7 mouse cellular contexts compared by ENCODE assay signal in genomic region chr2:164786388-164786885, GRCm38 (mm10). TPM values are rescaled to one million over a fixed set of nuclear protein-coding genes. Genes with fewer than 3 reads are reported as not detected.
DNase-seq lines count a peak whose midpoint lies in the region; ATAC-seq and TF ChIP-seq lines count a peak whose summit lies in the region.

No protein-coding gene starts in this region.

- peaks cover 8% of the 10 kb centered on the region for H3K4me1 ChIP-seq in thymus, adult 2 months (replicated peaks; ENCODE audit: control insufficient read depth, insufficient read depth, low read length)
- peaks cover 36% of the 10 kb centered on the region for H3K4me1 ChIP-seq in forebrain, embryonic 10.5 days
- H3K4me1 ChIP-seq in limb, embryonic 14.5 days (ENCODE audit: control insufficient read depth, insufficient read depth, low read length): peaks cover 14% of the 10 kb centered on the region; the same call in 1 of the 2 replicates

- no peak for DNase-seq in thymus, adult 2 months
- no peak for DNase-seq in thymus, postnatal 10 days (ENCODE audit: low spot score in 2 of 2)
- no peak for DNase-seq in forebrain, embryonic 10.5 days (ENCODE audit: extremely low spot score, low spot score)
- no peak for DNase-seq in limb, embryonic 14.5 days (ENCODE audit: low spot score)
- no peak for DNase-seq in adrenal gland, adult 2 months
- DNase-seq in gastrocnemius, postnatal 4 days (ENCODE audit: low spot score in 2 of 2): no peak

- no peak for TF ChIP-seq CTCF in thymus, adult 2 months (IDR thresholded peaks at IDR 0.05; ENCODE audit: borderline replicate concordance, control insufficient read depth, extremely low read depth, insufficient read depth, low read length, poor library complexity)

- H3ac ChIP-seq in myocyte (ENCODE audit: control insufficient read depth, insufficient read length): peak overlapping the region; percentile 70

- WGBS in thymus, adult 2 months: 30% methylated on average over 15 of the region's 15 CpGs
- 7% methylated on average over 15 of the region's 15 CpGs for WGBS in forebrain, embryonic 10.5 days
- 6% methylated on average over 15 of the region's 15 CpGs for WGBS in limb, embryonic 14.5 days

- peak overlapping the region; percentile 75 for H3K4me3 ChIP-seq in thymus, adult 2 months (ENCODE audit: control insufficient read depth, insufficient read depth, low read length)
- H3K4me3 ChIP-seq in forebrain, embryonic 10.5 days: peak overlapping the region; percentile 79
- H3K4me3 ChIP-seq in limb, embryonic 14.5 days (replicated peaks; ENCODE audit: low read length): peak overlapping the region; percentile 78
- peak overlapping the region; percentile 46 for H3K4me3 ChIP-seq in myocyte

- ATAC-seq in limb, embryonic 14.5 days (ENCODE audit: low FRiP score, low read depth): no peak

- no peaks in the 10 kb centered on the region for H3K79me2 ChIP-seq in myocyte (ENCODE audit: control insufficient read depth, insufficient read depth)

- H3K27ac ChIP-seq in thymus, adult 2 months (ENCODE audit: control insufficient read depth, insufficient read depth, low read length): no peak overlapping the region
- H3K27ac ChIP-seq in forebrain, embryonic 10.5 days: peak overlapping the region; percentile 88
- H3K27ac ChIP-seq in limb, embryonic 14.5 days (replicated peaks; ENCODE audit: low read depth, low read length): peak overlapping the region; percentile 84

- no peaks in the 10 kb centered on the region for H3K36me3 ChIP-seq in thymus, adult 2 months (ENCODE audit: control insufficient read depth, insufficient read depth, low read length)
- H3K36me3 ChIP-seq in forebrain, embryonic 10.5 days (replicated peaks): peaks cover 26% of the 10 kb centered on the region
- H3K36me3 ChIP-seq in limb, embryonic 14.5 days (ENCODE audit: control insufficient read depth, insufficient read depth, low read length): peaks cover 22% of the 10 kb centered on the region
- peaks cover 10% of the 10 kb centered on the region for H3K36me3 ChIP-seq in myocyte (ENCODE audit: control insufficient read depth, insufficient read depth)

- H3K27me3 ChIP-seq in thymus, adult 2 months (ENCODE audit: control insufficient read depth, insufficient read depth, low read length): no peaks in the 10 kb centered on the region
- peaks cover 24% of the 10 kb centered on the region for H3K27me3 ChIP-seq in forebrain, embryonic 10.5 days (ENCODE audit: poor library complexity, severe bottlenecking)
- no peaks in the 10 kb centered on the region for H3K27me3 ChIP-seq in limb, embryonic 14.5 days (ENCODE audit: control insufficient read depth, insufficient read depth, low read length)
- no peaks in the 10 kb centered on the region for H3K27me3 ChIP-seq in myocyte (ENCODE audit: control insufficient read depth, insufficient read depth, insufficient read length)

- peak overlapping the region; percentile 77 for H3K9ac ChIP-seq in limb, embryonic 14.5 days (ENCODE audit: low read depth, low read length, severe bottlenecking)

- no peaks in the 10 kb centered on the region for H3K9me3 ChIP-seq in forebrain, embryonic 10.5 days
- H3K9me3 ChIP-seq in limb, embryonic 14.5 days (ENCODE audit: control insufficient read depth, low read length): no peaks in the 10 kb centered on the region

- no peak for TF ChIP-seq POLR2A in thymus, adult 2 months (IDR thresholded peaks at IDR 0.05; ENCODE audit: control insufficient read depth, extremely low read depth, insufficient read depth, low read length, poor library complexity)
- no peak for TF ChIP-seq POLR2A in limb, embryonic 14.5 days (IDR thresholded peaks at IDR 0.05; ENCODE audit: borderline replicate concordance, extremely low read depth, insufficient read depth, insufficient read length)
- TF ChIP-seq POLR2A in myocyte (IDR thresholded peaks at IDR 0.05; ENCODE audit: insufficient read length, low read depth): no peak

- peak overlapping the region; percentile 91 for H3K4me2 ChIP-seq in limb, embryonic 14.5 days (replicated peaks; ENCODE audit: low read depth, low read length, severe bottlenecking)
- peak overlapping the region; percentile 98 for H3K4me2 ChIP-seq in myocyte (ENCODE audit: low read depth)

TF ChIP-seq in myocyte, 11 proteins besides CTCF, POLR2A, EP300 and RAD21:
- TF ChIP-seq CEBPB (IDR thresholded peaks at IDR 0.05; ENCODE audit: insufficient read depth, poor library complexity, severe bottlenecking) (no peak), SRF (IDR thresholded peaks at IDR 0.05; ENCODE audit: control insufficient read depth, insufficient read length, low read depth) (no peak), MYOG (IDR thresholded peaks at IDR 0.05; ENCODE audit: control insufficient read depth in 1 of 3, insufficient read depth in 1 of 3, insufficient read length in 2 of 3, low read depth in 2 of 3) (no peak), TCF3 (IDR thresholded peaks at IDR 0.05; ENCODE audit: insufficient read length, low read depth) (no peak), E2F4 (IDR thresholded peaks at IDR 0.05; ENCODE audit: insufficient read depth) (no peak), REST (IDR thresholded peaks at IDR 0.05; ENCODE audit: insufficient read depth, insufficient read length) (no peak), TCF12 (IDR thresholded peaks at IDR 0.05; ENCODE audit: insufficient read depth, poor library complexity, severe bottlenecking) (no peak), USF1 (IDR thresholded peaks at IDR 0.05; ENCODE audit: low read depth) (no peak), MYOD1 (IDR thresholded peaks at IDR 0.05; ENCODE audit: control insufficient read depth in 1 of 3, insufficient read length in 2 of 3, low read depth in 2 of 3) (no peak), MAX (IDR thresholded peaks at IDR 0.05; ENCODE audit: low read depth) (no peak), POLR2AphosphoS2 (IDR thresholded peaks at IDR 0.05; ENCODE audit: insufficient read length, low read depth) (no peak)
TF ChIP-seq in myocyte: peak in this region for 0.

RNA-seq across cellular contexts. Expression of gene Snx21, which starts 0.8 kb away (rescaled TPM):
- polyA plus RNA-seq in thymus, adult 2 months (2012; rRNA removed): 9.0 and 11.9 TPM in 2 replicates
- polyA plus RNA-seq in forebrain, embryonic 10.5 days (2016; fragmentation: Nextera tagmentation; extraction: Ambion mirVana): 10.4 and 11.0 TPM in 2 replicates
- 26.0 and 35.0 TPM in 2 replicates for polyA plus RNA-seq in limb, embryonic 14.5 days (2012; rRNA removed)
- polyA plus RNA-seq in limb, embryonic 14.5 days (2014; fragmentation: Nextera tagmentation; extraction: Ambion mirVana): 29.2 and 34.0 TPM in 2 replicates
- polyA plus RNA-seq in myocyte (2012; fragmentation: generic; extraction: Trizol): 29.5 TPM
- total RNA-seq in adrenal gland, adult 2 months (2021): 10 to 100 TPM; 26.5 to 43.1 TPM
- polyA plus RNA-seq in adrenal gland, adult 2 months (2012; rRNA removed): 109 and 111 TPM in 2 replicates
- total RNA-seq in gastrocnemius, postnatal 4 days (2021): 10 to 100 TPM; 23.4 to 24.6 TPM

RNA-seq across cellular contexts. Expression of gene Tnnc2, which starts 6.7 kb away (rescaled TPM):
- 0.38 TPM in 1 of 2 replicates, not detected in the other for polyA plus RNA-seq in thymus, adult 2 months (2012; rRNA removed)
- not detected in 2 replicates for polyA plus RNA-seq in forebrain, embryonic 10.5 days (2016; fragmentation: Nextera tagmentation; extraction: Ambion mirVana)
- 178 and 322 TPM in 2 replicates for polyA plus RNA-seq in limb, embryonic 14.5 days (2012; rRNA removed)
- 273 and 401 TPM in 2 replicates for polyA plus RNA-seq in limb, embryonic 14.5 days (2014; fragmentation: Nextera tagmentation; extraction: Ambion mirVana)
- polyA plus RNA-seq in myocyte (2012; fragmentation: generic; extraction: Trizol): 3,985 TPM
- total RNA-seq in adrenal gland, adult 2 months (2021): not detected
- polyA plus RNA-seq in adrenal gland, adult 2 months (2012; rRNA removed): not detected in 2 replicates
- over 10,000 TPM; 10,138 to 10,688 TPM for total RNA-seq in gastrocnemius, postnatal 4 days (2021)

RNA-seq across cellular contexts. Expression of gene Ube2c, which starts 16.7 kb away (rescaled TPM):
- 327 and 434 TPM in 2 replicates for polyA plus RNA-seq in thymus, adult 2 months (2012; rRNA removed)
- 638 and 648 TPM in 2 replicates for polyA plus RNA-seq in forebrain, embryonic 10.5 days (2016; fragmentation: Nextera tagmentation; extraction: Ambion mirVana)
- polyA plus RNA-seq in limb, embryonic 14.5 days (2012; rRNA removed): 293 and 329 TPM in 2 replicates
- polyA plus RNA-seq in limb, embryonic 14.5 days (2014; fragmentation: Nextera tagmentation; extraction: Ambion mirVana): 279 and 305 TPM in 2 replicates
- polyA plus RNA-seq in myocyte (2012; fragmentation: generic; extraction: Trizol): 103 TPM
- 1 to 10 TPM; 2.5 to 5.2 TPM for total RNA-seq in adrenal gland, adult 2 months (2021)
- polyA plus RNA-seq in adrenal gland, adult 2 months (2012; rRNA removed): 7.1 and 9.1 TPM in 2 replicates
- 10 to 100 TPM; 26.8 to 34.0 TPM for total RNA-seq in gastrocnemius, postnatal 4 days (2021)

RNA-seq across cellular contexts. Expression of gene Acot8, which starts 18.2 kb away (rescaled TPM):
- 84.6 and 87.9 TPM in 2 replicates for polyA plus RNA-seq in thymus, adult 2 months (2012; rRNA removed)
- polyA plus RNA-seq in forebrain, embryonic 10.5 days (2016; fragmentation: Nextera tagmentation; extraction: Ambion mirVana): 15.3 and 16.3 TPM in 2 replicates
- 31.5 and 41.2 TPM in 2 replicates for polyA plus RNA-seq in limb, embryonic 14.5 days (2012; rRNA removed)
- polyA plus RNA-seq in limb, embryonic 14.5 days (2014; fragmentation: Nextera tagmentation; extraction: Ambion mirVana): 14.0 and 15.2 TPM in 2 replicates
- polyA plus RNA-seq in myocyte (2012; fragmentation: generic; extraction: Trizol): 24.5 TPM
- total RNA-seq in adrenal gland, adult 2 months (2021): 10 to 100 TPM; 28.3 to 30.4 TPM
- polyA plus RNA-seq in adrenal gland, adult 2 months (2012; rRNA removed): 59.2 and 64.4 TPM in 2 replicates
- 10 to 100 TPM; 12.8 to 14.0 TPM for total RNA-seq in gastrocnemius, postnatal 4 days (2021)

RNA-seq across cellular contexts. Expression of gene Zswim3, which starts 18.5 kb away (rescaled TPM):
- 5.9 and 6.2 TPM in 2 replicates for polyA plus RNA-seq in thymus, adult 2 months (2012; rRNA removed)
- 8.6 and 9.2 TPM in 2 replicates for polyA plus RNA-seq in forebrain, embryonic 10.5 days (2016; fragmentation: Nextera tagmentation; extraction: Ambion mirVana)
- polyA plus RNA-seq in limb, embryonic 14.5 days (2012; rRNA removed): 4.3 and 4.9 TPM in 2 replicates
- polyA plus RNA-seq in limb, embryonic 14.5 days (2014; fragmentation: Nextera tagmentation; extraction: Ambion mirVana): 6.9 and 7.0 TPM in 2 replicates
- polyA plus RNA-seq in myocyte (2012; fragmentation: generic; extraction: Trizol): 3.3 TPM
- total RNA-seq in adrenal gland, adult 2 months (2021): 1 to 10 TPM; 3.5 to 5.7 TPM
- polyA plus RNA-seq in adrenal gland, adult 2 months (2012; rRNA removed): 2.3 and 2.5 TPM in 2 replicates
- 1 to 10 TPM; 1.5 to 1.6 TPM for total RNA-seq in gastrocnemius, postnatal 4 days (2021)

Comparison
In these comparisons a context has a peak if more than half of its experiments do, and no peak if none do; other contexts are left out.
1. RNA of gene Tnnc2, which starts 6.7 kb away (polyA plus RNA-seq): 3,985 TPM in myocyte (single experiment) and 178 to 401 TPM in limb, embryonic 14.5 days; 0.38 TPM in thymus, adult 2 months, not detected in forebrain, embryonic 10.5 days and not detected in adrenal gland, adult 2 months; every median in the first group is over 100 times any median in the second.
2. RNA of gene Ube2c, which starts 16.7 kb away (polyA plus RNA-seq): 638 to 648 TPM in forebrain, embryonic 10.5 days, 327 to 434 TPM in thymus, adult 2 months, 279 to 329 TPM in limb, embryonic 14.5 days and 103 TPM in myocyte (single experiment); 7.1 to 9.1 TPM in adrenal gland, adult 2 months; every median in the first group is over 10 times any median in the second.
3. Peak in every context shown above with its lines, with median percentiles within 50 percentile points of each other: H3K4me3 ChIP-seq.